In the genomic region with DNA sequence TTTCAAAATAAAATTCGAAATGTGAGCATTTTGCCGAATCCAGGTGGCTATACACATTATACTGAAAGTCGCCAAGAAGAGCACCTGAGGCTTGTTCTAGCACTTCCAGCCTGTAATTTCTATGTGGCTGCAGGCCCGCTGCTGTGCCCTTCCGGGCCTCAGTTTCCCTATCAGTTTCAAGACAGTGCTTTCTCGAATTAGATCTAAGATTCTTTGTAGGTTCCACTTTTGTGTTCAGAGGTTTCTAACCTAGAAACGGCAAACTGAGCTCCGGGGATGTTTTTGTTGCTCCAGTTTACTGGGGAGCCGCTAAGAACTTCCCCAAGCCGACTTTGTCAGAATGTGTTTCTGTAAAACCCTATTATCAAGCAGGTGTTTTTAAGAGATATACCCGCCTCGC, we compare ENCODE assay signal across 7 mouse cellular contexts. TPM values are rescaled to one million over a fixed set of nuclear protein-coding genes. Genes with fewer than 3 reads are reported as not detected.
DNase-seq lines count a peak whose midpoint lies in the region; ATAC-seq and TF ChIP-seq lines count a peak whose summit lies in the region.

No protein-coding gene starts in this region.

- H3K4me1 ChIP-seq in testis, adult 2 months (ENCODE audit: control insufficient read depth, insufficient read depth, low read length), result peaks cover 14% of the 10 kb centered on the region
- peaks cover 40% of the 10 kb centered on the region for H3K4me1 ChIP-seq in forebrain, embryonic 10.5 days
- no peaks in the 10 kb centered on the region for H3K4me1 ChIP-seq in limb, embryonic 11.5 days (ENCODE audit: control insufficient read depth, insufficient read depth, low read length)
- peaks cover 36% of the 10 kb centered on the region for H3K4me1 ChIP-seq in neural tube, embryonic 13.5 days (replicated peaks)

- WGBS in forebrain, embryonic 10.5 days, result 67% methylated on average over 12 of the region's 12 CpGs
- 59% methylated on average over 12 of the region's 12 CpGs for WGBS in limb, embryonic 11.5 days
- 61% methylated on average over 12 of the region's 12 CpGs for WGBS in neural tube, embryonic 13.5 days

- H3K4me3 ChIP-seq in testis, adult 2 months (ENCODE audit: control insufficient read depth, low read depth, low read length), result peak overlapping the region; percentile 100
- H3K4me3 ChIP-seq in forebrain, embryonic 10.5 days, result peak overlapping the region; percentile 84
- peak overlapping the region; percentile 77 for H3K4me3 ChIP-seq in limb, embryonic 11.5 days (ENCODE audit: low read depth, low read length)
- peak overlapping the region; percentile 78 for H3K4me3 ChIP-seq in neural tube, embryonic 13.5 days

- no peak for DNase-seq in testis, postnatal 10 days (ENCODE audit: low spot score)
- DNase-seq in forebrain, embryonic 10.5 days (ENCODE audit: extremely low spot score, low spot score), result no peak
- DNase-seq in limb, embryonic 11.5 days (ENCODE audit: low spot score), result no peak
- no peak for DNase-seq in layer of hippocampus, postnatal 36 days
- no peak for DNase-seq in left cerebral cortex, postnatal 4 days

- H3K27me3 ChIP-seq in testis, adult 2 months (ENCODE audit: control insufficient read depth, insufficient read depth, low read length), result no peaks in the 10 kb centered on the region
- H3K27me3 ChIP-seq in forebrain, embryonic 10.5 days (ENCODE audit: poor library complexity, severe bottlenecking), result no peaks in the 10 kb centered on the region
- no peaks in the 10 kb centered on the region for H3K27me3 ChIP-seq in limb, embryonic 11.5 days (ENCODE audit: control insufficient read depth, insufficient read depth, low read length)
- no peaks in the 10 kb centered on the region for H3K27me3 ChIP-seq in neural tube, embryonic 13.5 days

- no peaks in the 10 kb centered on the region for H3K36me3 ChIP-seq in testis, adult 2 months (ENCODE audit: control insufficient read depth, insufficient read depth, low read length)
- H3K36me3 ChIP-seq in forebrain, embryonic 10.5 days (replicated peaks), result peaks cover 20% of the 10 kb centered on the region
- H3K36me3 ChIP-seq in limb, embryonic 11.5 days (ENCODE audit: control insufficient read depth, insufficient read depth, low read length), result no peaks in the 10 kb centered on the region
- H3K36me3 ChIP-seq in neural tube, embryonic 13.5 days, result no peaks in the 10 kb centered on the region

- peak overlapping the region; percentile 95 for H3K27ac ChIP-seq in testis, adult 2 months (ENCODE audit: control insufficient read depth, insufficient read depth, low read depth, low read length)
- H3K27ac ChIP-seq in forebrain, embryonic 10.5 days, result peak overlapping the region; percentile 98
- no peak overlapping the region for H3K27ac ChIP-seq in limb, embryonic 11.5 days (replicated peaks; ENCODE audit: low read depth, low read length)
- no peak overlapping the region for H3K27ac ChIP-seq in neural tube, embryonic 13.5 days (replicated peaks)

- peak overlapping the region; percentile 85 for H3K9ac ChIP-seq in limb, embryonic 11.5 days (ENCODE audit: low read length)
- peak overlapping the region; percentile 88 for H3K9ac ChIP-seq in neural tube, embryonic 13.5 days

- no peak for ATAC-seq in limb, embryonic 11.5 days (ENCODE audit: insufficient number of reproducible peaks, low FRiP score, low TSS enrichment, low read depth)
- no peak for ATAC-seq in neural tube, embryonic 13.5 days (ENCODE audit: low read depth)

- TF ChIP-seq CTCF in testis, adult 2 months (IDR thresholded peaks at IDR 0.05; ENCODE audit: control insufficient read depth, insufficient read depth, insufficient replicate concordance, low read depth, low read length), result no peak

- no peak for TF ChIP-seq POLR2A in testis, adult 2 months (IDR thresholded peaks at IDR 0.05; ENCODE audit: control insufficient read depth, low read depth, low read length)

- no peaks in the 10 kb centered on the region for H3K9me3 ChIP-seq in forebrain, embryonic 10.5 days
- no peaks in the 10 kb centered on the region for H3K9me3 ChIP-seq in limb, embryonic 11.5 days (ENCODE audit: control insufficient read depth, low read length)
- no peaks in the 10 kb centered on the region for H3K9me3 ChIP-seq in neural tube, embryonic 13.5 days

- intact Hi-C loops in left cerebral cortex, postnatal 4 days (cut with DNase I), result no loop called here

- peak overlapping the region; percentile 64 for H3K4me2 ChIP-seq in limb, embryonic 11.5 days (ENCODE audit: low read depth, severe bottlenecking)
- H3K4me2 ChIP-seq in neural tube, embryonic 13.5 days, result peak overlapping the region; percentile 59

RNA-seq across cellular contexts. Expression of a gene that starts 0.8 kb away (rescaled TPM):
- 4.4 and 4.7 TPM in 2 replicates for polyA plus RNA-seq in testis, adult 2 months (2012; rRNA removed)
- 33.6 and 35.1 TPM in 2 replicates for polyA plus RNA-seq in forebrain, embryonic 10.5 days (2016; fragmentation: Nextera tagmentation; extraction: Ambion mirVana)
- 32.2 and 35.2 TPM in 2 replicates for polyA plus RNA-seq in limb, embryonic 11.5 days (2014; fragmentation: Nextera tagmentation; extraction: Ambion mirVana)
- polyA plus RNA-seq in neural tube, embryonic 13.5 days (2015; fragmentation: Nextera tagmentation; extraction: Ambion mirVana), result 24.6 and 25.8 TPM in 2 replicates
- total RNA-seq in layer of hippocampus, postnatal 36 days (2021), result 10 to 100 TPM; 18.1 to 18.4 TPM
- total RNA-seq in left cerebral cortex, postnatal 4 days (2021), result 10 to 100 TPM; 31.0 to 31.2 TPM

RNA-seq across cellular contexts. Expression of a gene that starts 25.4 kb away (rescaled TPM):
- polyA plus RNA-seq in testis, adult 2 months (2012; rRNA removed), result 5.2 and 6.6 TPM in 2 replicates
- 18.3 and 20.0 TPM in 2 replicates for polyA plus RNA-seq in forebrain, embryonic 10.5 days (2016; fragmentation: Nextera tagmentation; extraction: Ambion mirVana)
- polyA plus RNA-seq in limb, embryonic 11.5 days (2014; fragmentation: Nextera tagmentation; extraction: Ambion mirVana), result 23.0 and 25.1 TPM in 2 replicates
- polyA plus RNA-seq in neural tube, embryonic 13.5 days (2015; fragmentation: Nextera tagmentation; extraction: Ambion mirVana), result 17.5 and 19.3 TPM in 2 replicates
- 10 to 100 TPM; 21.0 to 21.6 TPM for total RNA-seq in layer of hippocampus, postnatal 36 days (2021)
- total RNA-seq in left cerebral cortex, postnatal 4 days (2021), result 10 to 100 TPM; 14.0 to 15.5 TPM

RNA-seq across cellular contexts. Expression of a gene that starts 46.0 kb away (rescaled TPM):
- not detected in 2 replicates for polyA plus RNA-seq in testis, adult 2 months (2012; rRNA removed)
- polyA plus RNA-seq in forebrain, embryonic 10.5 days (2016; fragmentation: Nextera tagmentation; extraction: Ambion mirVana), result 0.71 TPM in 1 of 2 replicates, not detected in the other
- polyA plus RNA-seq in limb, embryonic 11.5 days (2014; fragmentation: Nextera tagmentation; extraction: Ambion mirVana), result not detected in 2 replicates
- 0.71 and 0.72 TPM in 2 replicates for polyA plus RNA-seq in neural tube, embryonic 13.5 days (2015; fragmentation: Nextera tagmentation; extraction: Ambion mirVana)
- 1 to 10 TPM in 1 of 2 experiments, under 1 TPM in 1; 0.56 to 1.6 TPM for total RNA-seq in layer of hippocampus, postnatal 36 days (2021)
- 1 to 10 TPM in 1 of 2 experiments, under 1 TPM in 1; 0.56 to 1.0 TPM for total RNA-seq in left cerebral cortex, postnatal 4 days (2021)

Comparison
In these comparisons a context has a peak if more than half of its experiments do, and no peak if none do; other contexts are left out.
1. H3K27ac ChIP-seq: peak in testis, adult 2 months (single experiment) and forebrain, embryonic 10.5 days (single experiment); none in limb, embryonic 11.5 days (single experiment) and neural tube, embryonic 13.5 days (single experiment).
2. Peak in every context shown above with its lines, with median percentiles within 50 percentile points of each other: H3K4me3 ChIP-seq.